Mouse (Mus musculus) embryo, embryonic 10 days (tissue): ENCODE results near the gene Meis1.
A peak's percentile ranks its signal among the peaks of the same experiment; 100 is the strongest.

Source experiments
- DNase-seq: peaks from one replicate; pipeline ENCODE4 v3.0.0-alpha.2; 2015; ENCODE audit warnings: low spot score

Meis1 gene

GRCm38 (mm10) chr11:18990244-18990677 is 28.5 kb downstream of the Meis1 start:
- DNase-seq = no peak

- DNase-seq = no peak
Measured at GRCm38 (mm10) chr11:18989669-18990243, 29.0 kb downstream of the Meis1 start.

- no peak for DNase-seq
Measured at GRCm38 (mm10) chr11:18988637-18989263, 30.0 kb downstream of the Meis1 start.

- DNase-seq = no peak
Measured at GRCm38 (mm10) chr11:18983813-18984212, 35.0 kb downstream of the Meis1 start.

- no peak for DNase-seq
Measured at GRCm38 (mm10) chr11:18983294-18983693, 35.5 kb downstream of the Meis1 start.

GRCm38 (mm10) chr11:18982331-18982730 is 36.5 kb downstream of the Meis1 start:
- peak; percentile 68 for DNase-seq

- DNase-seq = no peak
Measured at GRCm38 (mm10) chr11:18981367-18981766, 37.4 kb downstream of the Meis1 start.

- DNase-seq = peak; percentile 41
Measured at GRCm38 (mm10) chr11:18980615-18981014, 38.2 kb downstream of the Meis1 start.

GRCm38 (mm10) chr11:18975087-18975486 is 43.7 kb downstream of the Meis1 start:
- DNase-seq = no peak

- no peak for DNase-seq
Measured at GRCm38 (mm10) chr11:18973808-18974207, 45.0 kb downstream of the Meis1 start.

- no peak for DNase-seq
Measured at GRCm38 (mm10) chr11:18972968-18973367, 45.8 kb downstream of the Meis1 start.

GRCm38 (mm10) chr11:18971551-18971950 is 47.2 kb downstream of the Meis1 start:
- DNase-seq = no peak

- DNase-seq = no peak
Measured at GRCm38 (mm10) chr11:18969920-18970336, 48.9 kb downstream of the Meis1 start.

- no peak for DNase-seq
Measured at GRCm38 (mm10) chr11:18964418-18964817, 54.4 kb downstream of the Meis1 start.

- DNase-seq = peak; percentile 75
Measured at GRCm38 (mm10) chr11:18963202-18964136, 55.3 kb downstream of the Meis1 start.

- no peak for DNase-seq
Measured at GRCm38 (mm10) chr11:18959465-18959864, 59.3 kb downstream of the Meis1 start.

GRCm38 (mm10) chr11:18957805-18958770 is 60.7 kb downstream of the Meis1 start:
- DNase-seq = peak; percentile 62

GRCm38 (mm10) chr11:18957097-18957804 is 61.5 kb downstream of the Meis1 start:
- no peak for DNase-seq

- DNase-seq = no peak
Measured at GRCm38 (mm10) chr11:18955969-18956368, 62.8 kb downstream of the Meis1 start.

- DNase-seq = no peak
Measured at GRCm38 (mm10) chr11:18954852-18955251, 63.9 kb downstream of the Meis1 start.

GRCm38 (mm10) chr11:18953892-18954291 is 64.9 kb downstream of the Meis1 start:
- DNase-seq = no peak
